Mouse (Mus musculus) hindbrain, embryonic 14.5 days (tissue): Measurements from ENCODE around the gene Ankrd10. TPM values are rescaled to one million over a fixed set of nuclear protein-coding genes. Genes with fewer than 3 reads are reported as not detected.
"Not testable (repeated sequence)": the region's sequence is repeated elsewhere in the genome, so short reads cannot be mapped to it uniquely, and the experiment has no call there.

Source experiments
- ATAC-seq: fragments of 200-750 bp; cut with Nextera tagmentation; 2 replicates; pipeline ENCODE4 v1.8.0; 2017; ENCODE audit warnings: moderate number of reproducible peaks, mild to moderate bottlenecking, moderate TSS enrichment, moderate library complexity; ENCODE audit not compliant: low FRiP score
- DNase-seq: peaks from one replicate; pipeline ENCODE4 v3.0.0-alpha.2; 2015; ENCODE audit warnings: low spot score
- H3K27ac ChIP-seq: fragments of 300-500 bp; sonication (generic); 2 replicates; pipeline ENCODE4 v1.5.1; 2014; ENCODE audit warnings: mild to moderate bottlenecking, moderate library complexity
- H3K27me3 ChIP-seq: fragments of 300-500 bp; sonication (generic); 2 replicates; pipeline ENCODE4 v1.6.1; 2014; ENCODE audit warnings: mild to moderate bottlenecking, low read length, mixed read lengths; ENCODE audit not compliant: control insufficient read depth, insufficient read depth
- H3K36me3 ChIP-seq: fragments of 300-500 bp; sonication (generic); replicated peaks from 2 replicates; pipeline ENCODE4 v1.6.1; 2014; ENCODE audit not compliant: control insufficient read depth, insufficient read depth
- H3K4me1 ChIP-seq: fragments of 300-500 bp; sonication (generic); replicated peaks from 2 replicates; pipeline ENCODE4 v1.6.1; 2014; ENCODE audit warnings: antibody characterized with exemption, low read length, mixed read lengths; ENCODE audit not compliant: control insufficient read depth, insufficient read depth
- H3K4me2 ChIP-seq: fragments of 300-500 bp; sonication (generic); replicated peaks from 2 replicates; pipeline ENCODE4 v1.6.1; 2014; ENCODE audit warnings: mild to moderate bottlenecking, moderate library complexity
- H3K4me3 ChIP-seq: fragments of 300-500 bp; sonication (generic); replicated peaks from 2 replicates; pipeline ENCODE4 v1.5.1; 2014; ENCODE audit warnings: mild to moderate bottlenecking, low read length
- H3K9ac ChIP-seq: fragments of 300-500 bp; sonication (generic); 2 replicates; pipeline ENCODE4 v1.6.1; 2014
- H3K9me3 ChIP-seq: fragments of 300-500 bp; sonication (generic); 2 replicates; pipeline ENCODE4 v1.6.1; 2016; ENCODE audit warnings: low read length; ENCODE audit not compliant: control insufficient read depth
- WGBS: fragments of 180-500 bp; shearing (Covaris S2); extraction: QIAGEN DNeasy Blood & Tissue Kit; methylation state at CpG from one replicate; pipeline ENCODE4 v1.1.7; 2014; 5-methylcytosine and 5-hydroxymethylcytosine counted together
- microRNA-seq: library from miRNA; unstranded; fragments of <30 nt; microRNA quantifications from one replicate; pipeline ENCODE4, GENCODE M21; 2016
- polyA plus RNA-seq: library from polyadenylated mRNA; unstranded; fragments of >200 nt; fragmentation: Nextera tagmentation; extraction: Ambion mirVana; gene quantifications from 2 replicates; pipeline ENCODE4 v1.2.1, GENCODE M21; 2014

The Ankrd10 gene
- polyA plus RNA-seq, 1 experiment from 2014 or later, result 84.6 TPM

DNA sequence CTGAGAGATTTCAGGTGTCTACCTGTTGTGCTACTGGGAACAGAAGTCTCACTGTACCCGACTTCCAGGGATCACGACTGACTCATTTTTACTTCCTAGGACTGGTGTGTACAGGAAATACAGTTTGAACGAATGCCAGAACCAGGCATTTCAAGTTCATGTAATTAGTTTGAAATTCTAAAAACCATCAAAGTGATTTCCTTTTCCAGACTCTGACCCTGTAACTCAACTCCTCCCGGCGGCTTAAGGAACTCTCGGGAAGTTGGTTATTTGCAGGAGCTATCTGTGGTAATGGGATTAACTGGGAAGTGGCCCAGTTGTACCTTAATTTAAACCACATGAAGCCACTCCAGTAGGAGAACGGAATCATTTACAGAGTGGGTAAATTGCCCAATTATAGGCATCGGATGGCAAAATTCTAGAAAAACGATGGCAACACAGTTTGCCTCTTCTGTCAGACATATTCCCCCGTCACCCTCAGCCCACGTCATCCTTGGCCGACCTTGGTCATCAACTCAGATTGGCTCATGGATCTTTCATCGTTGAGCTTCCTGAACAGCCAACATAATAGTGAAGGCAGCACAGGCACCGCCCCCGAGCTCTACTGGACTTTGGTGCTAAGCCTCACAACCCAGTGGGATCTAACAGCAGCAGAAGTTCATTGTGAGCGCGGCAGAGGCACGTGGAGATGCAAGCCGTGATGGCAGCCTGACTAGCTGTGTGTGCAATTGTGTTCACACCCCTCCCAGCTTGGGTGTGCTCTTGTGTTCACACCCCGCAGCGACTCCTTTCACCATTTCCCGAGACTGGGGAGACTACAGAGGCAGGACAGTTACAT, 66.1 kb downstream of the Ankrd10 start:
- no peak overlapping the region for H3K4me2 ChIP-seq
- peaks cover 9% of the 10 kb centered on the region for H3K36me3 ChIP-seq
- no peaks in the 10 kb centered on the region for H3K4me1 ChIP-seq
- no peak overlapping the region for H3K4me3 ChIP-seq
- no peak for ATAC-seq
- H3K9ac ChIP-seq, result no peak overlapping the region
- no peaks in the 10 kb centered on the region for H3K9me3 ChIP-seq
- H3K27me3 ChIP-seq, result no peaks in the 10 kb centered on the region
- DNase-seq, result no peak
- 93% methylated on average over 22 of the region's 22 CpGs for WGBS
- H3K27ac ChIP-seq, result no peak overlapping the region

DNA sequence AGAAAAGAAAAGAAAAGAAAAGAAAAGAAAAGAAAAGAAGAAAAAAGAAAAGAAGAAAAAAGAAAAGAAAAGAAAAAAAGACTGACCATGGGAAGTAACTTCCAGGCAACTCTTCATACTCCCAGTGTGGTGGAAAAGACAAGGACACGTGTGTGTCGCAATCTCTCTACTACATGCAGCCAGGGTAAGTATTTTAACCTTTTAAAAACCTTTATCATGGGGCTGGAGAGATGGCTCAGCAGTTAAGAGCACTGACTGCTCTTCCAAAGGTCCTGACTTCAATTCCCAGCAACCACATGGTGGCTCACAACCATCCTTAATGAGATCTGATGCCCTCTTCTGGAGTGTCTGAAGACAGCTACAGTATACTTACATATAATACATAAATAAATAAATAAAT, 67.4 kb downstream of the Ankrd10 start:
- H3K4me2 ChIP-seq, H3K27ac ChIP-seq, ATAC-seq, H3K9ac ChIP-seq, H3K27me3 ChIP-seq, H3K4me3 ChIP-seq, DNase-seq, H3K4me1 ChIP-seq, H3K9me3 ChIP-seq: not testable (repeated sequence)
- peaks cover 22% of the 10 kb centered on the region for H3K36me3 ChIP-seq
- 92% methylated on average over 2 of the region's 2 CpGs for WGBS

DNA sequence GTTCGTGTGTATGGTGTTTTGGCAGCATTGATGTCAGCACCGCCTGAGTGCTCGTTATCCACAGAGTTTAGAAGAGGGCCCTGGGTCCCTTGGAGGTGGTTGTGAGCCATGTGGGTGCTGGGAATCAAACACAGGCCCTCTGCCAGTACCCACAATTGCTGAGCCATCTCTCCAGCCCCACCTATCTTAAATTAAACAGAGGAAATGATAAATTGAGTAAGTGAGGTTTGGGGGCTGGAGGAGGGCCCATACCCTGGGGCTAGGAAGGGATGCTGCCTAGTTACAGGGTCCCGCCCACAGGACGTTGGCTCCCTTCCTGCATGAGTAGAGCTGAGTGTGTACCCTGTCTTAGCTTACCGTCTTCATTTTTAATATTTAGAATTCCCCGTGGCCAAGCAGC, 70.8 kb downstream of the Ankrd10 start:
- Histone ChIP-seq H3K27ac (no peak overlapping the region), H3K4me3 (no peak overlapping the region), H3K4me1 (peaks cover 7% of the 10 kb centered on the region; the same call in 1 of the 2 replicates), H3K9ac (no peak overlapping the region), H3K9me3 (no peaks in the 10 kb centered on the region), H3K27me3 (no peaks in the 10 kb centered on the region), H3K4me2 (no peak overlapping the region), H3K36me3 (peaks cover 39% of the 10 kb centered on the region)
- DNase-seq (no peak), ATAC-seq (no peak)
- WGBS, result 92% methylated on average over 7 of the region's 7 CpGs

GRCm38 (mm10) chr8:11564236-11564635, 71.3 kb downstream of the Ankrd10 start:
- no peak for DNase-seq
- Histone ChIP-seq H3K27ac (no peak overlapping the region), H3K9ac (no peak overlapping the region), H3K36me3 (peaks cover 39% of the 10 kb centered on the region), H3K4me2 (no peak overlapping the region), H3K4me1 (peaks cover 12% of the 10 kb centered on the region; the same call in 1 of the 2 replicates), H3K4me3 (no peak overlapping the region), H3K9me3 (no peaks in the 10 kb centered on the region), H3K27me3 (no peaks in the 10 kb centered on the region)
- ATAC-seq, result no peak
- 83% methylated on average over 5 of the region's 5 CpGs for WGBS

Small RNA genes lying within 50 kb of the gene (microRNA-seq; reads per million reads assigned to microRNA genes)
- gene Mir7238, result 0.81 reads per million

Other genes with a start within 250 kb of the Ankrd10 start
- 1.4 TPM in 2 replicates for gene Rab20, start 157.0 kb downstream of the Ankrd10 start, polyA plus RNA-seq
- gene Naxd, start 138.3 kb downstream of the Ankrd10 start, polyA plus RNA-seq, result 130 and 145 TPM in 2 replicates
- 26.0 and 27.0 TPM in 2 replicates for gene Cars2, start 85.0 kb downstream of the Ankrd10 start, polyA plus RNA-seq
- 37.1 and 37.6 TPM in 2 replicates for gene Ing1, start 80.2 kb downstream of the Ankrd10 start, polyA plus RNA-seq
- gene 1700016D06Rik, start 65.3 kb upstream of the Ankrd10 start, polyA plus RNA-seq, result not detected in 2 replicates
- gene Arhgef7, start 92.0 kb upstream of the Ankrd10 start, polyA plus RNA-seq, result 78.0 and 83.0 TPM in 2 replicates
- 0.42 and 0.64 TPM in 2 replicates for gene Tex29, start 204.7 kb upstream of the Ankrd10 start, polyA plus RNA-seq